Mouse (Mus musculus): Measurements from ENCODE around the gene Il4i1.
A peak's percentile ranks its signal among the peaks of the same experiment; 100 is the strongest.
"Not testable (repeated sequence)": the region's sequence is repeated elsewhere in the genome, so short reads cannot be mapped to it uniquely, and the experiment has no call there.

Il4i1 gene

GRCm38 (mm10) chr7:44864595-44865542 lies 48.7 kb downstream of the Il4i1 start:
- no peak for DNase-seq (ENCODE audit: low spot score)

- DNase-seq (ENCODE audit: low spot score) = no peak
These were observed 50.3 kb downstream of the Il4i1 start for GRCm38 (mm10) chr7:44866276-44867009.

- no peak for DNase-seq (ENCODE audit: low spot score)
These were observed 51.0 kb downstream of the Il4i1 start for GRCm38 (mm10) chr7:44867010-44867702.

GRCm38 (mm10) chr7:44867802-44868201 lies 51.6 kb downstream of the Il4i1 start:
- no peak for DNase-seq (ENCODE audit: low spot score)

GRCm38 (mm10) chr7:44868465-44868864 lies 52.3 kb downstream of the Il4i1 start:
- no peak for DNase-seq (ENCODE audit: low spot score)

GRCm38 (mm10) chr7:44868919-44869696 lies 52.9 kb downstream of the Il4i1 start:
- DNase-seq (ENCODE audit: low spot score) = peak; percentile 62

GRCm38 (mm10) chr7:44869697-44870528 lies 53.7 kb downstream of the Il4i1 start, which contains the start of gene Ptov1:
TSS of gene Ptov1 (minus strand) at chr7:44869788.
- DNase-seq (ENCODE audit: low spot score) = peak; percentile 72

- no peak for DNase-seq (ENCODE audit: low spot score)
These were observed 54.4 kb downstream of the Il4i1 start for GRCm38 (mm10) chr7:44870614-44871013.

GRCm38 (mm10) chr7:44871181-44871580 lies 55.0 kb downstream of the Il4i1 start:
- DNase-seq (ENCODE audit: low spot score) = no peak

GRCm38 (mm10) chr7:44871774-44872173 lies 55.6 kb downstream of the Il4i1 start:
- DNase-seq (ENCODE audit: low spot score) = not testable (repeated sequence)

- DNase-seq (ENCODE audit: low spot score) = no peak
These were observed 61.6 kb downstream of the Il4i1 start for GRCm38 (mm10) chr7:44877833-44878232.

GRCm38 (mm10) chr7:44883036-44883435 lies 66.8 kb downstream of the Il4i1 start:
- DNase-seq (ENCODE audit: low spot score) = no peak

GRCm38 (mm10) chr7:44884637-44885036 lies 68.5 kb downstream of the Il4i1 start:
- DNase-seq (ENCODE audit: low spot score) = no peak

GRCm38 (mm10) chr7:44886964-44887363 lies 70.8 kb downstream of the Il4i1 start:
- no peak for DNase-seq (ENCODE audit: low spot score)

GRCm38 (mm10) chr7:44888256-44889105 lies 72.3 kb downstream of the Il4i1 start:
- no peak for DNase-seq (ENCODE audit: low spot score)

- DNase-seq (ENCODE audit: low spot score) = no peak
These were observed 74.0 kb downstream of the Il4i1 start for GRCm38 (mm10) chr7:44890180-44890579.
